Mouse (Mus musculus) brain, embryonic 14.5 days (tissue): ENCODE measurements around the gene Pamr1. TPM values are rescaled to one million over a fixed set of nuclear protein-coding genes. Genes with fewer than 3 reads are reported as not detected.

Experiments
- DNase-seq: peaks from one replicate; pipeline ENCODE4 v3.0.0-alpha.2; 2011; ENCODE audit warnings: low read depth
- CTCF ChIP-seq: fragments of 200-500 bp; IDR thresholded peaks from 2 replicates; pipeline ENCODE4 v1.5.1; 2012; ENCODE audit warnings: inconsistent platforms, mild to moderate bottlenecking, moderate library complexity, borderline replicate concordance; ENCODE audit not compliant: insufficient read depth, insufficient read length; ENCODE audit errors: extremely low read depth
- POLR2A ChIP-seq: fragments of 200-500 bp; IDR thresholded peaks from 2 replicates; pipeline ENCODE4 v1.6.1; 2012; ENCODE audit warnings: mild to moderate bottlenecking, inconsistent platforms, borderline replicate concordance; ENCODE audit not compliant: poor library complexity, insufficient read depth, insufficient read length, severe bottlenecking; ENCODE audit errors: extremely low read depth
- polyA plus RNA-seq: library from polyadenylated mRNA; depleted of rRNA; stranded (reverse); fragments of >200 nt; gene quantifications from 2 replicates; pipeline ENCODE4 v1.2.3, GENCODE M21; 2012

Pamr1 gene
- polyA plus RNA-seq, 1 experiment, result 6.2 TPM

GRCm38 (mm10) chr2:102550910-102551582, 1.2 kb downstream of the Pamr1 start:
- no peak for TF ChIP-seq POLR2A
- no peak for TF ChIP-seq CTCF
- DNase-seq, result no peak

- TF ChIP-seq POLR2A, result no peak
- TF ChIP-seq CTCF, result no peak
- DNase-seq, result no peak
Observed at GRCm38 (mm10) chr2:102551594-102551993, 1.8 kb downstream of the Pamr1 start.

- DNase-seq, result peak; percentile 39
- TF ChIP-seq POLR2A (no peak), CTCF (no peak)
Observed at GRCm38 (mm10) chr2:102552095-102552537, 2.3 kb downstream of the Pamr1 start.

GRCm38 (mm10) chr2:102557085-102557484, 7.3 kb downstream of the Pamr1 start:
- DNase-seq, result no peak

GRCm38 (mm10) chr2:102558965-102559364, 9.2 kb downstream of the Pamr1 start:
- DNase-seq, result no peak
- TF ChIP-seq POLR2A, result no peak
- no peak for TF ChIP-seq CTCF

More at GRCm38 (mm10) chr2:102557085-102557484, 7.3 kb downstream of the Pamr1 start:
- no peak for TF ChIP-seq POLR2A
- TF ChIP-seq CTCF, result no peak

GRCm38 (mm10) chr2:102563848-102564247, 14.0 kb downstream of the Pamr1 start:
- DNase-seq, result no peak
- no peak for TF ChIP-seq POLR2A
- no peak for TF ChIP-seq CTCF

GRCm38 (mm10) chr2:102579248-102579647, 29.4 kb downstream of the Pamr1 start:
- TF ChIP-seq POLR2A, result no peak
- no peak for TF ChIP-seq CTCF

GRCm38 (mm10) chr2:102589977-102590376, 40.2 kb downstream of the Pamr1 start:
- DNase-seq, result peak; percentile 81
- TF ChIP-seq CTCF, result peak; percentile 84; the same call in 1 of the 2 replicates
- no peak for TF ChIP-seq POLR2A

More at GRCm38 (mm10) chr2:102579248-102579647, 29.4 kb downstream of the Pamr1 start:
- no peak for DNase-seq

GRCm38 (mm10) chr2:102594535-102594934, 44.7 kb downstream of the Pamr1 start:
- TF ChIP-seq CTCF (no peak), POLR2A (no peak)
- no peak for DNase-seq

- DNase-seq, result no peak
- no peak for TF ChIP-seq CTCF
- TF ChIP-seq POLR2A, result no peak
Observed at GRCm38 (mm10) chr2:102595395-102596130, 45.8 kb downstream of the Pamr1 start.

GRCm38 (mm10) chr2:102598911-102599721, 49.3 kb downstream of the Pamr1 start:
- no peak for TF ChIP-seq POLR2A
- peak; percentile 79 for DNase-seq
